Mouse (Mus musculus): ENCODE measurements around the gene Mkrn2os. TPM values are rescaled to one million over a fixed set of nuclear protein-coding genes. Genes with fewer than 3 reads are reported as not detected.
"Not testable (repeated sequence)": the region's sequence is repeated elsewhere in the genome, so short reads cannot be mapped to it uniquely, and the experiment has no call there.

The Mkrn2os gene
- not detected in 2 replicates for total RNA-seq (2021)
- long read RNA-seq, transcript Mkrn2os-202 (4 exons, 964 nt): major isoform, 8 of 10 reads
- long read RNA-seq, partial matches to known transcripts: 0 of 10 reads
- long read RNA-seq, other reads (novel, unspliced or antisense): 0 of 10 reads

GRCm38 (mm10) chr6:115592458-115592857 is at the start of gene Mkrn2os:
Gene Mkrn2os, minus strand, starts transcription at chr6:115592576.
- DNase-seq: no peak

- not testable (repeated sequence) for DNase-seq
These were observed 45.8 kb upstream of the Mkrn2os start for GRCm38 (mm10) chr6:115638188-115638587.

GRCm38 (mm10) chr6:115634015-115634414 is 41.6 kb upstream of the Mkrn2os start:
- no peak for DNase-seq

GRCm38 (mm10) chr6:115631056-115631795 is 38.9 kb upstream of the Mkrn2os start:
- DNase-seq: no peak

- no peak for DNase-seq
These were observed 33.7 kb upstream of the Mkrn2os start for GRCm38 (mm10) chr6:115626121-115626520.

- no peak for DNase-seq
These were observed 28.6 kb upstream of the Mkrn2os start for GRCm38 (mm10) chr6:115620942-115621341.

- no peak for DNase-seq
These were observed 27.4 kb upstream of the Mkrn2os start for GRCm38 (mm10) chr6:115619818-115620217.

GRCm38 (mm10) chr6:115615983-115616382 is 23.6 kb upstream of the Mkrn2os start:
- no peak for DNase-seq

- no peak for DNase-seq
These were observed 21.4 kb upstream of the Mkrn2os start for GRCm38 (mm10) chr6:115613793-115614192.

- DNase-seq: no peak
These were observed 17.9 kb upstream of the Mkrn2os start for GRCm38 (mm10) chr6:115610301-115610700.

- DNase-seq: no peak
These were observed 16.7 kb upstream of the Mkrn2os start for GRCm38 (mm10) chr6:115609121-115609520.

- DNase-seq: no peak
These were observed 15.1 kb upstream of the Mkrn2os start for GRCm38 (mm10) chr6:115607429-115607828.

- no peak for DNase-seq
These were observed 14.1 kb upstream of the Mkrn2os start for GRCm38 (mm10) chr6:115606461-115606860.

GRCm38 (mm10) chr6:115601715-115602523 is 9.5 kb upstream of the Mkrn2os start, which contains the start of gene Mkrn2:
Gene Mkrn2, plus strand, starts transcription at chr6:115601902.
- peak; percentile 86 for DNase-seq

GRCm38 (mm10) chr6:115601322-115601714 is 8.9 kb upstream of the Mkrn2os start:
- no peak for DNase-seq

GRCm38 (mm10) chr6:115595667-115596066 is 3.3 kb upstream of the Mkrn2os start:
- DNase-seq: no peak

- no peak for DNase-seq
These were observed 2.1 kb upstream of the Mkrn2os start for GRCm38 (mm10) chr6:115594463-115594862.

- no peak for DNase-seq
These were observed 876 bp upstream of the Mkrn2os start for GRCm38 (mm10) chr6:115593252-115593651.

- no peak for DNase-seq
These were observed 550 bp downstream of the Mkrn2os start for GRCm38 (mm10) chr6:115591692-115592359.

- no peak for DNase-seq
These were observed 6.1 kb downstream of the Mkrn2os start for GRCm38 (mm10) chr6:115586321-115586720.

GRCm38 (mm10) chr6:115584176-115584575 is 8.2 kb downstream of the Mkrn2os start:
- no peak for DNase-seq

- DNase-seq: no peak
These were observed 8.8 kb downstream of the Mkrn2os start for GRCm38 (mm10) chr6:115583430-115584125.

Data from adrenal gland, postnatal 25 days (tissue).